In genomic region chr10:117628363-117629168, GRCm38 (mm10) we compare ENCODE assay signal across 7 mouse cellular contexts. TPM values are rescaled to one million over a fixed set of nuclear protein-coding genes. Genes with fewer than 3 reads are reported as not detected.
A peak's percentile ranks its signal among the peaks of the same experiment; 100 is the strongest.
DNase-seq lines count a peak whose midpoint lies in the region; ATAC-seq and TF ChIP-seq lines count a peak whose summit lies in the region.

No protein-coding gene starts in this region.

- no peaks in the 10 kb centered on the region for H3K9me3 ChIP-seq in lung, embryonic 14.5 days (ENCODE audit: low read depth, low read length)
- no peaks in the 10 kb centered on the region for H3K9me3 ChIP-seq in intestine, embryonic 16.5 days (ENCODE audit: control insufficient read depth, low read length)
- no peaks in the 10 kb centered on the region for H3K9me3 ChIP-seq in neural tube, embryonic 15.5 days (replicated peaks)

- H3K27ac ChIP-seq in lung, embryonic 14.5 days (ENCODE audit: low read depth) = no peak overlapping the region
- H3K27ac ChIP-seq in embryonic fibroblast, embryonic 13.5 days (ENCODE audit: insufficient read depth, low read length) = no peak overlapping the region
- H3K27ac ChIP-seq in intestine, embryonic 16.5 days (ENCODE audit: low read length) = no peak overlapping the region
- no peak overlapping the region for H3K27ac ChIP-seq in neural tube, embryonic 15.5 days (replicated peaks)

- 3% methylated on average over 25 of the region's 25 CpGs for WGBS in lung, embryonic 14.5 days
- 4% methylated on average over 25 of the region's 25 CpGs for WGBS in intestine, embryonic 16.5 days
- 2% methylated on average over 25 of the region's 25 CpGs for WGBS in neural tube, embryonic 15.5 days

- DNase-seq in lung, embryonic 14.5 days = no peak
- no peak for DNase-seq in lung, adult 18-20 months
- DNase-seq in thymus, postnatal 14 days = no peak
- no peak for DNase-seq in layer of hippocampus, postnatal 14 days (ENCODE audit: low spot score in 2 of 2)

- no peak for TF ChIP-seq POLR2A in embryonic fibroblast, embryonic 13.5 days (IDR thresholded peaks at IDR 0.05; ENCODE audit: low read depth, low read length)

- peak overlapping the region; percentile 49 for H3K9ac ChIP-seq in lung, embryonic 14.5 days
- H3K9ac ChIP-seq in intestine, embryonic 16.5 days (ENCODE audit: low read depth, low read length) = peak overlapping the region; percentile 72
- H3K9ac ChIP-seq in neural tube, embryonic 15.5 days (replicated peaks) = peak overlapping the region; percentile 29; the same call in 1 of the 2 replicates

- TF ChIP-seq CTCF in lung, embryonic 14.5 days (IDR thresholded peaks at IDR 0.05; ENCODE audit: low read depth) = no peak
- TF ChIP-seq CTCF in embryonic fibroblast, embryonic 13.5 days (IDR thresholded peaks at IDR 0.05; ENCODE audit: borderline replicate concordance, insufficient read depth, low read length) = no peak

- ATAC-seq in lung, embryonic 14.5 days (ENCODE audit: insufficient read depth) = peak; percentile 21; the same call in 1 of the 2 replicates
- no peak for ATAC-seq in intestine, embryonic 16.5 days
- no peak; the same call in 1 of the 2 replicates for ATAC-seq in neural tube, embryonic 15.5 days (ENCODE audit: low FRiP score)

- no peaks in the 10 kb centered on the region for H3K4me1 ChIP-seq in lung, embryonic 14.5 days (ENCODE audit: insufficient read depth)
- H3K4me1 ChIP-seq in embryonic fibroblast, embryonic 13.5 days (ENCODE audit: control insufficient read depth, insufficient read depth, low read length) = no peaks in the 10 kb centered on the region
- no peaks in the 10 kb centered on the region for H3K4me1 ChIP-seq in intestine, embryonic 16.5 days (ENCODE audit: control insufficient read depth, insufficient read depth, low read length)
- peaks cover 15% of the 10 kb centered on the region for H3K4me1 ChIP-seq in neural tube, embryonic 15.5 days

- H3K27me3 ChIP-seq in lung, embryonic 14.5 days (ENCODE audit: insufficient read depth, low read length) = peaks cover 17% of the 10 kb centered on the region
- H3K27me3 ChIP-seq in intestine, embryonic 16.5 days (replicated peaks; ENCODE audit: control insufficient read depth, insufficient read depth, low read length) = 0 out of 2 replicates have a peak, but pooled peaks cover 3% of the 10 kb centered on the region
- peaks cover 46% of the 10 kb centered on the region for H3K27me3 ChIP-seq in neural tube, embryonic 15.5 days (replicated peaks)

- H3K4me2 ChIP-seq in lung, embryonic 14.5 days = peak overlapping the region; percentile 94
- peak overlapping the region; percentile 99 for H3K4me2 ChIP-seq in intestine, embryonic 16.5 days (ENCODE audit: low read depth, low read length)
- H3K4me2 ChIP-seq in neural tube, embryonic 15.5 days = peak overlapping the region; percentile 96

- H3K36me3 ChIP-seq in lung, embryonic 14.5 days (ENCODE audit: insufficient read depth) = no peaks in the 10 kb centered on the region
- H3K36me3 ChIP-seq in intestine, embryonic 16.5 days (ENCODE audit: control insufficient read depth, insufficient read depth, low read length) = no peaks in the 10 kb centered on the region
- no peaks in the 10 kb centered on the region for H3K36me3 ChIP-seq in neural tube, embryonic 15.5 days

- peak overlapping the region; percentile 52 for H3K4me3 ChIP-seq in lung, embryonic 14.5 days (ENCODE audit: low read depth, low read length)
- H3K4me3 ChIP-seq in embryonic fibroblast, embryonic 13.5 days (ENCODE audit: insufficient read depth, low read length) = peak overlapping the region; percentile 48
- H3K4me3 ChIP-seq in intestine, embryonic 16.5 days (ENCODE audit: low read length) = peak overlapping the region; percentile 63
- H3K4me3 ChIP-seq in neural tube, embryonic 15.5 days (replicated peaks) = peak overlapping the region; percentile 54

RNA-seq across cellular contexts. Expression of gene Cpm, which starts 0.7 kb away (rescaled TPM):
- 23.5 and 25.3 TPM in 2 replicates for polyA plus RNA-seq in lung, embryonic 14.5 days (2014; fragmentation: Nextera tagmentation; extraction: Ambion mirVana)
- polyA plus RNA-seq in embryonic fibroblast, embryonic 13.5 days (2011; ENCODE audit: insufficient read length, low read depth, missing spikeins) = 1.4 and 1.6 TPM in 2 replicates
- polyA plus RNA-seq in intestine, embryonic 16.5 days (2015; fragmentation: Nextera tagmentation; extraction: Ambion mirVana) = 47.7 and 51.8 TPM in 2 replicates
- polyA plus RNA-seq in neural tube, embryonic 15.5 days (2015; fragmentation: Nextera tagmentation; extraction: Ambion mirVana) = 4.1 and 12.9 TPM in 2 replicates
- total RNA-seq in layer of hippocampus, postnatal 14 days (2021) = 1 to 10 TPM; 7.7 to 7.8 TPM
